Mouse (Mus musculus) monocyte, adult 2 months (primary cell): ENCODE results near the gene Zfp37.
"Not testable (repeated sequence)": the region's sequence is repeated elsewhere in the genome, so short reads cannot be mapped to it uniquely, and the experiment has no call there.

ENCODE experiments used
- DNase-seq, 2 experiments: peaks; one replicate each; pipeline ENCODE4 v3.0.0; 2022; ENCODE audit warnings: low spot score in 2 of 2, low read depth in 1 of 2

Zfp37 gene

DNA sequence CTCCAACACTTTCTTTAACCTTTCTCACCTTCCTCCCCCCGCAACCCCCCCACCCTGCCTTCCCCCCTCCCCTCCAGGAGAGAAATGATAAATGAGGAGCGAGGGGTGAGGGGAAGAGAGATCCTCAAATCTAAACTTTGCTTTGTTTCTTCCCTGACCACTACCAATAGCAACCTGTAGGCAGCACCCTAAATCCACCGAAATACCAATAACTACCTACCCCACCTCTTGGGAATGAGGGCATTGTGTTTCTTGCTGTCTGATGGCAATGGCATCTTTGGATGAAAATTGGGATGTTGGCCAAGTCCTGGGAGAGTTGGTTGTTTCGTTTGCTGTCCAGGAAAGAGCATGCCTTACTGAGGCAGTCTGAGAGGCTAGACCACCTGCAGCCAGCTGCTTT is 20.8 kb downstream of the Zfp37 start:
- DNase-seq: no peak

DNA sequence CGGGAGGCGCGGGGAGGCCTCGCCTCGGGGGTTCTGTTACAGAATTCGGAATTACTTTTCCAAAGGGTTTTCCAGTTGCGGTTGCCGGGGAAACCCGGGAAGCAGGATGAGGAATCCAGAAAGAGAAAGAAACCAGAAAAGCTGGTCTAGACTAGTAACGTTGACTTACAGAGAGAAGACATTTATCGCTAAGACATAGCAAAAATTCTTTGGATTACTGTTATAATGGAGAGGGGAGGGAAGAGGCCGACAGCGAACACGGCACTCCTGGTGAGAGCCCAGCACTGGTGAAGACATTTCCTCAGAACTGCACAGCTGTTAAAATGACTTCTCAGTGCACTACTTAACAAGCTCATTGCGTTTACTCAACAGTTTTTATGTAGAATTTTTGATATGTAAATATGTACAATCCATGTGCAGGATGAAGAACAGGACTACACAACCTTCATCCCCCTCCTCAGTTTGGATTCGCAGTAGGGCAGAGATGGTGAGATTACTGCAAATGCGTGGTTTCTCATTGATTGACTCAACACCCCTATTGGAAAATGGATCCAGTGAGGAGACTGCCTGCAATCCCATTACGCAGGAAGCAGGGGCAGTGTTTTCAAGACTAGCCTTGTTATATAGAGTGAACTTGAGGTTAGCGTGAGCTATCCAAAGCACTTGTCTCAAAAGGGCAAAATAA is 22.0 kb downstream of the Zfp37 start:
- no peak for DNase-seq

DNA sequence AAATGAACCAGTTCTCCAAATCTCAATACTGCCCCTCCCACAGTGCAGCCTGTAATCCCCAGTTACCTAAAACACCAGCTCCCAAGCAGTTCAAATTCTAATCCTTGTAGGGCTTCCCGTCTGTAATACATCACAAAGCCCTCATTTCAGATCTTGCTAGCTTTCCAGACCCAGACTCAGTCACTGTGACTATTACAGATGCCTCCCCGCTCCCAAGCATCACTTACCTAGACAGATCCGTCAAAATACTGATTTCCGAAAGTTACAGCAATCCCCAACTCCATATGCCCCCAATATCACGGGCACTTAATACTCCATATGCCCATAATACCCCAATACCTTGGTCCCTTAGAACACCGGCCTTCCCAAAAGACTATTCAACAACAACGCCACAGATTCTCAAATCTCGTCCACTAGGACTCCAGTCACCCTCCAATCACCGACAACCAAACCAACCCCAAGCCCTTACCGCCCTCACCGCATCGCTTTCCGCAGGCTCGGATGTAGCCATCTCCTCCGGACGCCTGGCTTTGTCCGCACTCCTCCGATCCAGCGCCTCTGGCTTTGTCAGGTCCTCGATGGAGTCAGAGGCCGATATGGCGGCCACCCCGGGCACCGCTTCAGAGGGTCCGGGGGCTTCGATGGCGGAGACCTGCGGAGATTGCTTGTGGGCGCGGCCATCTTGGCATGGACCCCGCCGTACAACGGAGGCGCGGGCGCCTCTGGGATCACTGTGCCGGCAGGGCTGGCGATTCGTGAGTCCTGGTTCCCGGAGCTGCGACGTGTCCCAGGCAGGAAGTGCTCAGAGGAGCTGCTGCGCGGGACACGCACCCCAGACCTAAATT is 22.8 kb downstream of the Zfp37 start:
- DNase-seq: peak in 1 of 2 experiments; percentile 0

DNA sequence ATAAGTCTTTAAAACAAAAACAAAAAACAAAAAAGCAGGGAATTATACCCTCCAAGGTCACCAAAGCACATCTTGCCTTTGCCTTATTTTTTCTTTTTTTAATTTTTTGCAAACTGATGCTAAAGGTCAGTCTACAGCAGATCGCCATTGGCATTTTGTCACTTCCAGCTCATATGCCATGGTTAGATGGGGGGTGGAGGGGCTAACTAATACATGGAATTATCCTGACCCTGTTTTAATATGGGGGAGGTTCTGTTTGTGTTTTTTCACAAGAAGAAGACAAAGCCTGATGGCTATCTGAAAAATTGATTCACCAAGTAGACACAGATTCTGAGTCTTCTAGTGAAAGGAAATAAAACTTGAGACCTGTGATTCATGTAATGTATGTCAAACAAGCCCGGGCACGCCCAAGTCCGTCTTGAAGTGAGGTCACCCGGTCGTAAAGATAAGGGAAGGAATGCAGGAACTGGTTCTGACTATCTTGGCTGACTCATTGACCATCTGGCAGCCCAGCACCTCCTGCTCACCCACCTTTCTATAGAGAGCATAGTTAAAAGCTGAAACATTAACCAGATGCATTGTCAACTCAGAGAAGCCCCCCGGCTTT is 30.8 kb downstream of the Zfp37 start:
- no peak for DNase-seq

DNA sequence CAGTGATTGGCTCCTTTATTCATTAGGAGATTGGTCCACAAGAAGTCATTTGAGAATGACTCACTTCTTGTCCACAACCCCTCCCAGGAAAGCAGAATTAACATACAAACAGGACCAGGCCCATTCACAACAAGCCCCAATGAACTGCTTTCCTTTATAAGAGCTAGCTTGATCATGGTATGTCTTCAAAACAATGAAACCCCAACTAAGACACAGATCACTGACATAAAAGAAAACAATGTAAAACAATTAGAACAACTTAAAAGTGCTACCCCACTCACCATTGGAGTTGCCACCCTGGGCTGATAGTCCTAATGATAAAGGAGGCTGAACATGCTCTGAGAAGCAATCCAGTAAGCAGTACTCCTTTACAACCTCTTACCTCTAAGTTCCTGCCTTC is 42.1 kb downstream of the Zfp37 start:
- DNase-seq: no peak

DNA sequence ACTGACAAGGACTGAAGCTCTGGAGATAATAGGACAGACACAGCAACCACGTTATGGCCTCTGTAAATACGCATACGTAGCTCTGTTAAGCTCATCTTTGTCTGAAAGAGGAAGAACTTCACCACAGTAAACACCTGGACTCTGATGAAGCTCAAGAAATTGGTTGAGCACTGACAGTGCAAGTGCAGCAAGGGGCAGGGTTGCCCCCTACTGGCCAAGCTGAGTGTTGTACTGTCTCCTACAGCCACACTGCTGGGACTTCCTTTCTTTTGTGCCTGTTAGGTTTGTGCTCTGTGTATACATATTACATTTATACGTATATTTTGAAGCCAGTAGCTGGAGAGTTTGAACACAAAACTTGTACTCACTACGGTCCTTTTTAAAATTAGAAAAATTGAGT is 53.6 kb downstream of the Zfp37 start:
- no peak for DNase-seq

DNA sequence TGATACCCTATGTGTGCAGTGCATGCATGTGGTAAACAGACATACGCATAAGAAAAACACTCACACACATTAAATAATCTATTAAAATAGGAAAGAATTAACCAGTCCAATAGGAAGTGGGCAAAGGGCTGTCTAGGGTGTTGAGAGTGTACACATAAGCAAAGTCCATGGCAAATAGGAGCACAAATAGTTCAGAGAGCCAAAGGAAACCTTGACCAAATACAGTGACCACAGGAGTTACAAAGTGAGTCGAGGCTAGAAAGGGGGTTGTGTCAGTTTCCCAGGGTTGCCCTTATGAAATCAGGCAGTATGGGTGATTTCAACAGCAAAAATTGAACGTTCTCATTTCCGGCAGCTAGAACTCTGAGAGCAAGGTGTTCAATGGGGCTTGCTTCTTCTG is 56.4 kb downstream of the Zfp37 start:
- DNase-seq: no peak

DNA sequence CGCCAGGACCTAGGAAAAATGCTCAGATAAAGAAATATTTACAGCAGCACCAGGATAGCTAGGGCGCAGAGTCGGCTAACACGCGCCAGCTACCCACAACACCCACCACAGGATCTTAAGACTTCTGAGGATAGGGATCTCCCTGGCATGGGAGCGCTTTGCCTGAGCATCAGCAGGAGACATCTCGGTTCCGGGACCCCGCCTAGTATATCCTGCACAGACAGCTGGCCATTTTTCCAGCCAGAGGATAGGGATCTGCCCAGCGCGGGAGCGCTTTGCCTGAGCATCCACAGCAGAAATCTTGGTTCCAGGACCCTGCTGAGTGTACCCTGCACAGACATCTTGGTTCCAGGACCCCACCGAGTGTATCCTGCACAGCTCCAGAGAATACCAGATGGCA is 63.2 kb downstream of the Zfp37 start:
- not testable (repeated sequence) for DNase-seq

DNA sequence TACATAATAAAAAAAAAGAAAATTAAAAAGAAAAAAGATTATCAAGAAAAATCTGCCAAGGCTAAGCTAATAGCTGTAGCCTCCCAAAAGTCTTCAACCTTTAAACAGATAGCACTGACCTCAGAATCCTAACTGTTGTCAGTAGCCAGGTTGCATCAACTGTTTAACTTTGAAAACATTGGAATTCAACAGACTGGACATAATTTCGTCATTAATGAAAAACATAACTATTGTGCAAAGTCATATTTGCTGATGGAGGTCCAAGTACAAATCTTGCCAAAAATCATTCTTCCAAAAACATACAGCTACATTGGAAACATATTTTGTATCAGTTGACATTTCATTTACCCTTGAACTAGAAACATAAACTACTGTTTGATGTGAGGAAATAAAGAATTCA is 72.4 kb downstream of the Zfp37 start:
- no peak for DNase-seq

DNA sequence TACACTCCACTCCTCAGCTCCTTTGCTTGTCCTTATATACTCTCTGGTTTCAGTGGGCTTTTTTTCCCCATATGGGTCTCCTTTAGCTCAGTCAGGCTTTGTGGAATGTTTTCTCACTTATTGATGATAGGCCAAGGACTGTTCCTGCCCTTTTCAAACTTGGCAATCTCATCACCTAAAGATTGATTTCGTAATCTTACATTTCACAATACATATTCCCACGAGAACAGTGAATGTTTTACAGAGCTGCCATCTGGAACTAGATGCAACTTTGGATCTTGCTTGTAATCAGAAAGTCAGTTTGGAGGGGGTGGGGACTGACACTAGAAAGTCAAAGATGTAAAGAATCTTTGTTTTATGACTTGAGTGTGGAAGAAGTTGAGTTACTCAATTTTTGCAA is 80.0 kb downstream of the Zfp37 start, which contains the start of gene Mup21:
Mup21 (minus strand) TSS at position 53 of the 400 bp plus-strand sequence.
- no peak for DNase-seq
